Mouse (Mus musculus): ENCODE results near the gene Tuba1c. TPM values are rescaled to one million over a fixed set of nuclear protein-coding genes. Genes with fewer than 3 reads are reported as not detected.

Gene Tuba1c
- polyA plus RNA-seq, 1 experiment: 173 TPM

DNA sequence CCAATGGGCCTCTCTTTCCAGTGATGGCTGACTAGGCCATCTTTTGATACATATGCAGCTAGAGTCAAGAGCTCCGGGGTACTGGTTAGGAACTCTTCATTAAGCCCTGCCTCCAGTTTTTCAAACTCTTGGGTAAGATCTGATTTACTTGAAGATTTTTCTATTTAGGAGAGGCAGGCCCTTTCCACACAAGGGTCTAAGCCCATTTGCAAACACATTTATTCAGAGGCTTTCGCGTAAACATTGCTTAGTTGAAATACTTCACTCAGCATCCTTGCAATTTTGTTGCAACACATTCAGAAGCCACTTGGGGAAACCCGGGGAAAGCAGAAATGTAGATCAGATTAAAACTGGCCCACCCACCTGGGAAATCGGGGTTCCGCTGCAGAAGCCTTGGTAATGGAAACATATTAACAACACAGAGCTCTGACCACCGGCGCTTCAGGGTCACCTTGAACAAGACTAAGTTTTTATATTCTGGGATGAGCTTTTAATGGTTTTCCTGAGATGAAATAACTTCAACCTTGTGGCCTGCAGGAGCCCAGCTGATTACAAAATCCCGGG lies 34.7 kb upstream of the Tuba1c start:
- TF ChIP-seq POLR2A (IDR thresholded peaks at IDR 0.05; ENCODE audit: borderline replicate concordance, low read depth, low read length) (no peak), CTCF (IDR thresholded peaks at IDR 0.05; ENCODE audit: low read depth, low read length) (no peak)
- Histone ChIP-seq H3K4me1 (ENCODE audit: control insufficient read depth, insufficient read depth, low read length) (peaks cover 15% of the 10 kb centered on the region), H3K4me3 (ENCODE audit: insufficient read depth, low read length) (no peak overlapping the region), H3K27ac (ENCODE audit: insufficient read depth, low read depth, low read length) (no peak overlapping the region)

DNA sequence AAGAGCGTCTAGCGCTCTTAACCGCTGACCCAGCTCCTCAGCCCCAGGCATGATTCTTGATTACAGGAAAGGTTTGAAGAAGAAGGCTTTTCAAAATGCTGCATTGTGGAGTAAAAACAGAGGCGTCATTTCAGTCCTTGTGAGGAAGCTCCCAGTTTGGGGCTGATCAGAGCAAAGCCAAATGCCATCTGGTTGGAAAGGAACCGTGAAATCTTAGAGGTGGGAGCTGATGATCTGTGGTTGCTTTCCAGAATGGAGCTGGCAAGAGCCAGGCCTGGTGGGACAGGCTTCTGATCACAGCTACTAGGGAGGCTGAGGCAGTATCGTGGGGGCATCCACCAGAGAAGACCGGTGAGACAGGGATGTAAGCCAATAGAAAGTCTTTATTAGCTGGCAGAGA lies 32.9 kb upstream of the Tuba1c start:
- no peak for TF ChIP-seq CTCF (IDR thresholded peaks at IDR 0.05; ENCODE audit: low read depth, low read length)
- no peak for TF ChIP-seq POLR2A (IDR thresholded peaks at IDR 0.05; ENCODE audit: borderline replicate concordance, low read depth, low read length)
- peaks cover 16% of the 10 kb centered on the region for H3K4me1 ChIP-seq (ENCODE audit: control insufficient read depth, insufficient read depth, low read length)
- H3K4me3 ChIP-seq (ENCODE audit: insufficient read depth, low read length): no peak overlapping the region
- no peak overlapping the region for H3K27ac ChIP-seq (ENCODE audit: insufficient read depth, low read depth, low read length)

DNA sequence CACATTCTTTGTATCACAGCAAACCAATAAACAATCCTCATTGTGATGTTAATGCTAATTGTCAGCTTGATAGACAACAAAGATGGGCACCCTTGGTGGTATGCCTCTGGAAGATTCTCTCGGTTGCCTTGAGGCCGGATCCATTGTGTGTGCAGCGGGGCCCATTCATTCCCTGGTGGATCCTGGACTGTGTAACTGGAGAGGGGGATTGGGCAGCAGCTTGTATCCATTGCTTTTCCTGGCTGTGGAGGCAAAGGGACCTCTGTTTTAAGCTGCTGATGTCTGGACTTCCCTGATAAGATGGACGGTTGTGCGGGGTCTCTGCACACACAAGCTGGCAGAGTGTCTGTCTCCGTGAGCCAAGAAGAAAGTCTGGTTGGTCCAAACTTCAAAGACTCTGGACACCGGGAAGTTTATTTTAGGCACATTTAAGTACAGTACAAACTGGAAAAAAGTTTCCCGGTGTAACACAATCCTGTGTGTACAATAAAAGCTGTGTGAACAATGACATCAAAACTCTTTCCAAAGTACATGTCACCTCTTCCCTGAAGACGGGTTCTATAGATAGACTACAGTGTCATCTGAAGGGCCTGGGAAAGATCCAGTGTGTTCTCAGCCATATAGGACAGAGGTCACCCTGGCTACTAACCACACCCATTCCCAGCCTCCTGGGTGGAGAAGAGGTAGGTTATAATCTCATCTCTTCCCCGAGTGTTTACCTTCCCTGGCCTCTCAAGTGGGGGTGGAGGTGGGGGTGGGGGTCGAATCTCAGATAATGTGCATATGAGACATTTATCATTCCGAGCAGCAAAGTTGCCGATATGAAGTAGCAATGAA lies 31.5 kb upstream of the Tuba1c start:
- no peak overlapping the region for H3K4me3 ChIP-seq (ENCODE audit: insufficient read depth, low read length)
- H3K27ac ChIP-seq (ENCODE audit: insufficient read depth, low read depth, low read length): no peak overlapping the region
- no peak for TF ChIP-seq CTCF (IDR thresholded peaks at IDR 0.05; ENCODE audit: low read depth, low read length)
- TF ChIP-seq POLR2A (IDR thresholded peaks at IDR 0.05; ENCODE audit: borderline replicate concordance, low read depth, low read length): no peak
- H3K4me1 ChIP-seq (ENCODE audit: control insufficient read depth, insufficient read depth, low read length): peaks cover 17% of the 10 kb centered on the region

DNA sequence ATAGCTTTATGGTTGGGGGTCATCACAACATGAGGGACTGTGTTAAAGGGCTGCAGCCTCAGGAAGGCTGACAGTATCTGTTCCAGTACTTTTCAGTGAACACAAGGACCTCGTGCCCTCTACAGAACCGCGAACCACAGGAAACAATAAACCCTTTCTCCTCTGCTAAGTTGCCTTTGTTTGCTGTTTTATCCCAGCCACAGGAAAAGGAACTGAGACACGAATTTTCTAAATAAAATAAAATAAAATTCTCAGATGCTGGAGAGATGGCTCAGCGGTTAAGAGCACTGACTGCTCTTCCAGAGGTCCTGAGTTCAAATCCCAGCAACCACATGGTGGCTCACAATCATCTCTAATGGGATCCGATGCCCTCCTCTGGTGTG lies 30.9 kb upstream of the Tuba1c start:
- peaks cover 15% of the 10 kb centered on the region for H3K4me1 ChIP-seq (ENCODE audit: control insufficient read depth, insufficient read depth, low read length)
- TF ChIP-seq POLR2A (IDR thresholded peaks at IDR 0.05; ENCODE audit: borderline replicate concordance, low read depth, low read length): no peak
- TF ChIP-seq CTCF (IDR thresholded peaks at IDR 0.05; ENCODE audit: low read depth, low read length): no peak
- no peak overlapping the region for H3K4me3 ChIP-seq (ENCODE audit: insufficient read depth, low read length)
- no peak overlapping the region for H3K27ac ChIP-seq (ENCODE audit: insufficient read depth, low read depth, low read length)

DNA sequence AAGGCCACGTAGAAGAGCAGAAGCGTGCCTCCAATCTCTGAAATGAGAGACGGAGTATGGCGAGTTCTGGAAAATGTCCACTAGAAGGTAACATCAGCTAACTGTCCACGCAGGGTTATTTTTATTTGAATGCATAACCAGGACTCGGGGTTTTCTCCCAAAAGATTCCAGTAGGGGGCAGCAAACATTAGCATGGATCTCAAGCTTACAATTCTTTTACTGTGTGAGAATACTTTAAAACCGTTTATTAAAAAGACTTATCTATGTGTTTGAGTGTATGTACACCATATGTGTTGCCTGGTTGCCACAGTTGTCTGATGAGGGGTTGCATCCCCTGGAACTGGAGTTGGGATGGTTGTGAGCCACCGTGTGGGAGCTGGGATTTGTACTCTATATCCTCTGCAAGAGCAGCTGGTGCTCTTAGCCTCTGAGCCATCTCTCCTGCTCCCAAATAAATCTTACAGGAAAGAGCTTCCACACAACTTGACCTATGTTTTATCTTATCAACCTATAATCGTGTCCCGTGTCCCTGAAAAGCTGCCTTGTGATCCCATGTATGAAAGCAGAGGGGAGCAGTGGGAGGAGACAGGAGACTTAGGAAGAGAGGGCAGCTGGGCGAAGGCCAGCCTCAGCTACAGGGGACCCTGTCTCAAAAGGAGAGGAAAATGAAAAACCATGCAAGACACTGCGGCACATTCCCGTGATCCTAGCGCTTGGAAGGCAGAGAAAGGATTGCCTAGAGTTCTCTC lies 29.0 kb upstream of the Tuba1c start:
- H3K4me3 ChIP-seq (ENCODE audit: insufficient read depth, low read length): peak overlapping the region; percentile 13; the same call in 1 of the 2 replicates
- peaks cover 15% of the 10 kb centered on the region for H3K4me1 ChIP-seq (ENCODE audit: control insufficient read depth, insufficient read depth, low read length)
- TF ChIP-seq POLR2A (IDR thresholded peaks at IDR 0.05; ENCODE audit: borderline replicate concordance, low read depth, low read length): no peak
- TF ChIP-seq CTCF (IDR thresholded peaks at IDR 0.05; ENCODE audit: low read depth, low read length): no peak
- peak overlapping the region; percentile 25; the same call in 1 of the 2 replicates for H3K27ac ChIP-seq (ENCODE audit: insufficient read depth, low read depth, low read length)

DNA sequence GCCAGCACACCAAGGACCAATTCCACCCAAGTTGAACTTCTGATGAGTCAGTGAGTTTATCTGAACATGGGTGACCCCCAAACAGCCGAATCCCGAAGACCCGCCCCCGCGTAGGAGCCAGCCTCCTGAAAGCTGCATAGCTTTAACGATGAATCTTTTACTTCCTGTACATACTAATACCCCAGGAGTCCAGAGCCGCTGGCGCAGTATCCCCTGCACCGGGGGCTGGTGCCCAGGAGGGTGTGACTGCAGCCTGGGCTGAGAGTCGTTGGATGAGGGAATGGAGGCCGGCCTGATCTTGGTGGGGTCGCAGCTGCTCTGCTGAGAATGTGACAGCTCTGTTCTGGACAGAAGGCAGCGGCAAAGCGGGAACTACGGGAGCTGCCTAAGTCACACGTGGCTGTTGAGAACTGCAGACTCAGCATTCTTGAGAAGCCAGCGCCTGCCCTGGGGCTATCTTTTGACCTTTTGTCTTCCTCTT lies 28.2 kb upstream of the Tuba1c start:
- Histone ChIP-seq H3K4me1 (ENCODE audit: control insufficient read depth, insufficient read depth, low read length) (peaks cover 15% of the 10 kb centered on the region), H3K27ac (ENCODE audit: insufficient read depth, low read depth, low read length) (peak overlapping the region; percentile 89), H3K4me3 (ENCODE audit: insufficient read depth, low read length) (peak overlapping the region; percentile 71)
- no peak for TF ChIP-seq POLR2A (IDR thresholded peaks at IDR 0.05; ENCODE audit: borderline replicate concordance, low read depth, low read length)
- TF ChIP-seq CTCF (IDR thresholded peaks at IDR 0.05; ENCODE audit: low read depth, low read length): no peak

DNA sequence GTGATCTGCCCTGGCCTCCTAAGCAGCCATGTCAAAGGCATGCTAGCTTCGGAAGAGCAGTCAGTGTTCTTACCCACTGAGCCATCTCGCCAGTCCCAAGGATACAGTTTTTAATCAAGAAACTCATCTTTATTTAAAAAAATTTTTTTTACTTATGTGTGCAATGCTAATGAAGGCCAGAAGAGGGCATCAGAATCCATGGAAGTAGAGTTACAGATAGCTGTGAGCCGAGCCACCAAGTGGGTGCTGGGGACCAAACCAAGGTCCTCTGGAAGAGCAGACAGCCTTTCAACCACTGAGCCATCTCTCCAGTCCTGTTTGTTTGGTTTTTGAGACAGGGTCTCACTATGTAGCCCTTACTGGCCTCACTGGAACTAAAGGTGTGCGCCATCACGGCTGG lies 26.1 kb upstream of the Tuba1c start:
- Histone ChIP-seq H3K4me1 (ENCODE audit: control insufficient read depth, insufficient read depth, low read length) (peaks cover 23% of the 10 kb centered on the region), H3K27ac (ENCODE audit: insufficient read depth, low read depth, low read length) (no peak overlapping the region), H3K4me3 (ENCODE audit: insufficient read depth, low read length) (no peak overlapping the region)
- TF ChIP-seq POLR2A (IDR thresholded peaks at IDR 0.05; ENCODE audit: borderline replicate concordance, low read depth, low read length): no peak
- peak; percentile 35; the same call in 1 of the 2 replicates for TF ChIP-seq CTCF (IDR thresholded peaks at IDR 0.05; ENCODE audit: low read depth, low read length)

DNA sequence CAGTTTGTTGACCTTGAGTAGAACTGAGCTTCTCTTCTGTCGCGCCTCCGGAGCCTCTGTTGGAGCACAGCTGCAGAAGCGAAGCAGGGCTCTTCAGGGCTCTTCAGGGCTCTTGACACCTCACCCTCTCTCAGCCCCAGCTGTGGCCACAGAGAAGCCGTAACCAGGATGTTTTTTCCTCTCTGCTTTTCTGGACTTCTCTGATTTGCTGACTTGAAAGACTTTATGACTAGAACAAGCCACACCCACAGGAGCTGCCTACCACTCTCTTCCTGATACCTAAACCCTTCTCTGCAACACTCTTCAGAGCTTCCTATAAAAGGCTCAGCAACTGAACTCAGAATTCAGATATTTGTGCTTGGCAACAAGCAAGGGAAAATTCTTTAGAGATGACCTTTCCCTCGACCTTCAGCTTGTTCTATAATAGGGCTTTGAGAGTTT lies 20.9 kb upstream of the Tuba1c start:
- Histone ChIP-seq H3K4me3 (ENCODE audit: insufficient read depth, low read length) (no peak overlapping the region), H3K27ac (ENCODE audit: insufficient read depth, low read depth, low read length) (peak overlapping the region; percentile 65), H3K4me1 (ENCODE audit: control insufficient read depth, insufficient read depth, low read length) (peaks cover 16% of the 10 kb centered on the region)
- TF ChIP-seq CTCF (IDR thresholded peaks at IDR 0.05; ENCODE audit: low read depth, low read length): no peak
- TF ChIP-seq POLR2A (IDR thresholded peaks at IDR 0.05; ENCODE audit: borderline replicate concordance, low read depth, low read length): no peak

DNA sequence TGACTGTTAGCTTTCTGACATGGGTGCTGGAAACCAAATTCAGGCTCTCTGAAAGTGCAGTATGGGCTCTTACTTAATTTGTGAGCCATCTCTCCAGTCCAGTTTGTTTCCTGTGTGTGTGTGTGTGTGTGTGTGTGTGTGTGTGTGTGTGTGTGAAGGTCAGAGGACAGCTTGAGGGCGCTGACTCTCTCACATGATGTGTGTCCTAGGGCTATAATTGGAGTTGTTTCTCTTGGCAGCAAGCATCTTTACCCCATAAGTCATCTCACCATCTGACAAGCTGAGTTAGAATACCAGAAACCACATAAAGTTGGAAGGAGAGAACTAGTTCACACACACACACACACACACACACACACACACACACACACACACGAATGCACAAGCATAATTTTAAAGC lies 18.8 kb upstream of the Tuba1c start:
- Histone ChIP-seq H3K27ac (ENCODE audit: insufficient read depth, low read depth, low read length) (no peak overlapping the region), H3K4me1 (ENCODE audit: control insufficient read depth, insufficient read depth, low read length) (peaks cover 17% of the 10 kb centered on the region), H3K4me3 (ENCODE audit: insufficient read depth, low read length) (no peak overlapping the region)
- TF ChIP-seq POLR2A (IDR thresholded peaks at IDR 0.05; ENCODE audit: borderline replicate concordance, low read depth, low read length) (no peak), CTCF (IDR thresholded peaks at IDR 0.05; ENCODE audit: low read depth, low read length) (no peak)
